Mouse (Mus musculus) CH12.LX (cell line): Measurements from ENCODE around the gene Itgb1bp1. TPM values are rescaled to one million over a fixed set of nuclear protein-coding genes. Genes with fewer than 3 reads are reported as not detected.

Source experiments
- DNase-seq: peaks from one replicate; pipeline ENCODE4 v3.0.0-alpha.2; 2013; ENCODE audit errors: extremely low read depth
- H3K27ac ChIP-seq: 2 replicates; pipeline ENCODE4 v1.5.1; 2012; ENCODE audit warnings: low read depth, mild to moderate bottlenecking, control low read depth, moderate library complexity; ENCODE audit not compliant: insufficient read depth
- H3K27me3 ChIP-seq: replicated peaks from 2 replicates; pipeline ENCODE3; 2012; ENCODE audit warnings: inconsistent platforms
- H3K36me3 ChIP-seq, 2 experiments: replicated peaks in 1 of 2; 2 replicates each; pipeline versions ENCODE3 to v1.6.1; 2012; ENCODE audit warnings: inconsistent platforms in 1 of 2, low read length in 1 of 2, mild to moderate bottlenecking in 1 of 2, mixed read lengths in 1 of 2, moderate library complexity in 1 of 2; ENCODE audit not compliant: control insufficient read depth in 1 of 2, insufficient read depth in 1 of 2
- H3K4me1 ChIP-seq, 2 experiments: 2 replicates each; pipeline ENCODE4 v1.6.1; 2012; ENCODE audit warnings: inconsistent platforms in 1 of 2, moderate library complexity in 1 of 2; ENCODE audit not compliant: insufficient read depth in 2 of 2, control insufficient read depth in 1 of 2
- H3K4me2 ChIP-seq: 2 replicates; pipeline ENCODE4 v1.6.1; 2012; ENCODE audit warnings: low read depth, mild to moderate bottlenecking, control low read depth; ENCODE audit not compliant: poor library complexity, insufficient read depth, severe bottlenecking
- H3K4me3 ChIP-seq, 3 experiments: fragments of 150-350 bp in 1 of 3; sonication (generic) in 1 of 3; replicated peaks in 1 of 3; 2 replicates each; pipeline versions ENCODE3 to v1.5.1; 2011 to 2012; ENCODE audit warnings: low read depth in 2 of 3, low read length in 2 of 3, mild to moderate bottlenecking in 2 of 3, moderate library complexity in 2 of 3, control low read depth in 1 of 3, improper control_type of control experiment in 1 of 3, inconsistent platforms in 1 of 3, mixed read lengths in 1 of 3; ENCODE audit not compliant: poor library complexity in 1 of 3
- H3K79me2 ChIP-seq: replicated peaks from 2 replicates; pipeline ENCODE4 v1.6.1; 2012; ENCODE audit warnings: mild to moderate bottlenecking, moderate library complexity; ENCODE audit not compliant: control insufficient read depth, poor library complexity, insufficient read depth, severe bottlenecking; ENCODE audit errors: extremely low read depth
- H3K9ac ChIP-seq: 2 replicates; pipeline ENCODE4 v1.6.1; 2012; ENCODE audit warnings: low read depth, mild to moderate bottlenecking, control low read depth, moderate library complexity; ENCODE audit not compliant: insufficient read depth
- H3K9me3 ChIP-seq: replicated peaks from 2 replicates; pipeline ENCODE3; 2012; ENCODE audit warnings: low read length, inconsistent platforms, mixed read lengths
- BHLHE40 ChIP-seq: IDR thresholded peaks from 2 replicates; pipeline ENCODE4 v1.6.1; 2011; ENCODE audit warnings: mild to moderate bottlenecking, low read depth, low read length, improper control_type of control experiment
- CTCF ChIP-seq, 2 experiments: IDR thresholded peaks in 1 of 2; conservative IDR thresholded peaks in 1 of 2; 2 replicates each; pipeline ENCODE4 v1.5.1; 2011 to 2012; ENCODE audit warnings: low read depth in 2 of 2, low read length in 2 of 2, improper control_type of control experiment in 1 of 2, inconsistent platforms in 1 of 2, mild to moderate bottlenecking in 1 of 2, moderate library complexity in 1 of 2
- E2F4 ChIP-seq: IDR thresholded peaks from 2 replicates; pipeline ENCODE4 v1.6.1; 2011; ENCODE audit warnings: low read depth, low read length, improper control_type of control experiment; ENCODE audit not compliant: insufficient replicate concordance
- ELF1 ChIP-seq: IDR thresholded peaks from 2 replicates; pipeline ENCODE4 v1.6.1; 2014; ENCODE audit warnings: low read depth, mild to moderate bottlenecking, inconsistent platforms, low read length, improper control_type of control experiment
- EP300 ChIP-seq: IDR thresholded peaks from 2 replicates; pipeline ENCODE4 v1.6.1; 2011; ENCODE audit warnings: low read length, improper control_type of control experiment
- HCFC1 ChIP-seq: IDR thresholded peaks from 2 replicates; pipeline ENCODE4 v1.6.1; 2012; ENCODE audit warnings: low read depth, mild to moderate bottlenecking, inconsistent platforms, low read length, improper control_type of control experiment
- IRF4 ChIP-seq: IDR thresholded peaks from 2 replicates; pipeline ENCODE4 v1.6.1; 2014; ENCODE audit warnings: low read depth, mild to moderate bottlenecking, inconsistent platforms, low read length, improper control_type of control experiment
- JUN ChIP-seq: IDR thresholded peaks from 2 replicates; pipeline ENCODE4 v1.6.1; 2011; ENCODE audit warnings: low read depth, mild to moderate bottlenecking, low read length, improper control_type of control experiment, moderate library complexity; ENCODE audit not compliant: insufficient read depth
- MAFK ChIP-seq: IDR thresholded peaks from 2 replicates; pipeline ENCODE4 v1.6.1; 2011; ENCODE audit warnings: low read length, improper control_type of control experiment; ENCODE audit not compliant: insufficient replicate concordance
- MAX ChIP-seq: IDR thresholded peaks from 2 replicates; pipeline ENCODE4 v1.6.1; 2011; ENCODE audit warnings: low read length, improper control_type of control experiment
- MEF2A ChIP-seq: IDR thresholded peaks from 2 replicates; pipeline ENCODE4 v1.6.1; 2014; ENCODE audit warnings: low read depth, mild to moderate bottlenecking, inconsistent platforms, low read length, improper control_type of control experiment, borderline replicate concordance
- MXI1 ChIP-seq: IDR thresholded peaks from 2 replicates; pipeline ENCODE4 v1.6.1; 2011; ENCODE audit warnings: mild to moderate bottlenecking, low read depth, low read length, improper control_type of control experiment
- MYC ChIP-seq: IDR thresholded peaks from 2 replicates; pipeline ENCODE4 v1.6.1; 2011; ENCODE audit warnings: low read depth, mild to moderate bottlenecking, improper control_type of control experiment, low read length
- NELFE ChIP-seq: IDR thresholded peaks from 2 replicates; pipeline ENCODE4 v1.6.1; 2011; ENCODE audit warnings: low read depth, low read length, improper control_type of control experiment
- NRF1 ChIP-seq: IDR thresholded peaks from 2 replicates; pipeline ENCODE4 v1.6.1; 2014; ENCODE audit warnings: low read depth, mild to moderate bottlenecking, inconsistent platforms, low read length, improper control_type of control experiment, moderate library complexity
- POLR2A ChIP-seq: IDR thresholded peaks from 2 replicates; pipeline ENCODE4 v1.6.1; 2011; ENCODE audit warnings: low read depth, mild to moderate bottlenecking, improper control_type of control experiment, low read length
- POLR2AphosphoS2 ChIP-seq: IDR thresholded peaks from 2 replicates; pipeline ENCODE4 v1.6.1; 2011; ENCODE audit warnings: low read depth, low read length, improper control_type of control experiment
- RAD21 ChIP-seq: IDR thresholded peaks from 2 replicates; pipeline ENCODE4 v1.6.1; 2011; ENCODE audit warnings: low read depth, mild to moderate bottlenecking, low read length, improper control_type of control experiment, moderate library complexity
- SIN3A ChIP-seq: IDR thresholded peaks from 2 replicates; pipeline ENCODE4 v1.6.1; 2012; ENCODE audit warnings: low read length, improper control_type of control experiment, inconsistent platforms
- SMC3 ChIP-seq: IDR thresholded peaks from 2 replicates; pipeline ENCODE4 v1.6.1; 2011; ENCODE audit warnings: low read depth, low read length, improper control_type of control experiment
- TBP ChIP-seq: conservative IDR thresholded peaks from 2 replicates; pipeline ENCODE4 v1.6.1; 2011; ENCODE audit warnings: low read depth, low read length, improper control_type of control experiment
- UBTF ChIP-seq: IDR thresholded peaks from 2 replicates; pipeline ENCODE4 v1.6.1; 2012; ENCODE audit warnings: low read depth, mild to moderate bottlenecking, inconsistent platforms, low read length, improper control_type of control experiment, moderate library complexity
- USF1 ChIP-seq: IDR thresholded peaks from 2 replicates; pipeline ENCODE4 v1.6.1; 2014; ENCODE audit warnings: low read depth, mild to moderate bottlenecking, inconsistent platforms, low read length, improper control_type of control experiment
- USF2 ChIP-seq: conservative IDR thresholded peaks from 2 replicates; pipeline ENCODE4 v1.6.1; 2011; ENCODE audit warnings: low read depth, low read length, improper control_type of control experiment
- ZKSCAN1 ChIP-seq: IDR thresholded peaks from 2 replicates; pipeline ENCODE4 v1.6.1; 2012; ENCODE audit warnings: low read depth, inconsistent platforms, low read length, improper control_type of control experiment, borderline replicate concordance
- ZMIZ1 ChIP-seq: IDR thresholded peaks from 2 replicates; pipeline ENCODE4 v1.6.1; 2012; ENCODE audit warnings: low read depth, mild to moderate bottlenecking, inconsistent platforms, low read length, improper control_type of control experiment
- ZNF384 ChIP-seq: IDR thresholded peaks from 2 replicates; pipeline ENCODE4 v1.6.1; 2012; ENCODE audit warnings: low read depth, low read length, improper control_type of control experiment, inconsistent platforms
- dilution Hi-C: fragments of 300-500 bp; cut with MboI; formaldehyde crosslinking; loops from 2 replicates; pipeline ENCODE4 v1.14.3; 2020; ENCODE audit warnings: low sequenced_read_pairs; ENCODE audit not compliant: extremely low pct_unique_long_range_greater_than_20kb, extremely low pct_ligation_motif_present
- in situ Hi-C: fragments of 300-500 bp; cut with MboI; formaldehyde crosslinking; loops from 3 replicates; pipeline ENCODE4 v1.14.3; 2019; ENCODE audit warnings: low sequenced_read_pairs, low pct_ligation_motif_present, low pct_unique_long_range_greater_than_20kb, mixed read lengths
- polyA plus RNA-seq: library from polyadenylated mRNA; unstranded; fragments of >175 nt; gene quantifications from 2 replicates; pipeline ENCODE4 v1.2.1, GENCODE M21; 2012; ENCODE audit warnings: low read depth; ENCODE audit not compliant: insufficient read length
- total RNA-seq, 2 experiments: library from RNA; depleted of rRNA; stranded (reverse); fragments of 300-350 nt in 1 of 2; fragments of >200 nt in 1 of 2; gene quantifications; 2 replicates each; pipeline ENCODE4 v1.2.3; 2012 to 2014

Gene Itgb1bp1
- total and polyA plus RNA-seq, 3 experiments = 37.7 to 77.5 (median 57.9) TPM

DNA sequence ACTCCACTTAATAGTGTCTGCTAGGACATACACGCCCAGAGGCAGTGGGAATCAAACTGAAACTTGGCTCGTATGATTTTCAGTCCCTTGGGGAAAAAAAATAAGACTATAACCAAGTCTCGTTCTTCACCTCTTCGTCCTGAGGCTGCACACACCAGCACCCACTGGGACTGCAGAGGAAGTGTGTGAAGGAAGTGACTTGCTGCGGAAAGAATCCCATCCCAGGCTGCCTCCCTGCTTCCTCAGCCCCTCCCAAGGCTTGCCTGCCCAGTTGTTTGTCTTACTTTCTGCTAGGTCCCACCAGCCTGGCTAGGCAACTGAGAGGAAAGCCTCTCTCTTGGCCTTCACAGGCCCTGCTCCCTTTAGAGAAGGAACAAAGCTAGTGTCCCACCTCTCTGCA is 21.8 kb downstream of the Itgb1bp1 start:
- peak; percentile 27 for DNase-seq
- H3K4me1 ChIP-seq = peaks cover 6 to 11% of the 10 kb centered on the region in 2 experiments; a peak in 3 of 4 replicates
- dilution Hi-C loops = no loop called here
- in situ Hi-C loops = loop anchor here (25.0 kb wide), 1 partner anchor 177 kb away; no protein-coding TSS in a partner anchor
- H3K4me2 ChIP-seq = no peak overlapping the region
- no peaks in the 10 kb centered on the region for H3K27me3 ChIP-seq
- H3K9me3 ChIP-seq = no peaks in the 10 kb centered on the region
- peaks cover 4 to 57% of the 10 kb centered on the region in 2 experiments for H3K36me3 ChIP-seq
- no peak for TF ChIP-seq BHLHE40
- TF ChIP-seq POLR2AphosphoS2 = no peak
- TF ChIP-seq MXI1 = no peak
- no peak for TF ChIP-seq RAD21
- no peak for TF ChIP-seq E2F4
- no peak for TF ChIP-seq TBP
- no peak for TF ChIP-seq MYC
- no peak for TF ChIP-seq SMC3
- TF ChIP-seq ZMIZ1 = no peak
- TF ChIP-seq EP300 = no peak
- no peak for TF ChIP-seq ZKSCAN1
- TF ChIP-seq UBTF = no peak
- TF ChIP-seq USF2 = no peak
- no peak for TF ChIP-seq MEF2A
- no peak for TF ChIP-seq CTCF (conservative IDR thresholded peaks at IDR 0.05 in 1 of 2, IDR thresholded peaks at IDR 0.05 in 1 of 2; ENCODE audit: low read depth in 2 of 2, low read length in 2 of 2)
- TF ChIP-seq JUN = no peak
- TF ChIP-seq NRF1 = no peak
- no peak for TF ChIP-seq MAFK
- H3K27ac ChIP-seq = no peak overlapping the region
- H3K9ac ChIP-seq = no peak overlapping the region
- no peaks in the 10 kb centered on the region for H3K79me2 ChIP-seq
- no peak overlapping the region for H3K4me3 ChIP-seq

DNA sequence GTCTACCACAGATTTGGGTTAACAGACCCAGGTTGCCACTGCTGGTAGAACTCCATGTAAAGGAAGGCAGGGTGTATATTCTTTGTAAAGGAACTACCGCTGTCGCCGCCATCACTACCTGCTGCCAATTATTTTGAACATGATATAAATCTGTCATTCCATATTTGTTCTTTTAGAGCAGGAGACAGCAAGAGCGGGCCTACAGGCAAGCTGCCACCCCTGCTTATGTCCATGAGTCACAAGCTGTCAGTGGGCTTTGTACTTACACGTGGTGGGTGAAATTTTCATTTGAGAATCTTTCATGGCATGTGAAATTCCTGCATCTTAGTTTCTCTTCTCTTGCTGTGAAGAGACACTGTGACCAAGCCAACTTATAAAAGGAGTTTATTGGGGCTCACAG is 22.8 kb downstream of the Itgb1bp1 start:
- no peak overlapping the region for H3K4me3 ChIP-seq
- TF ChIP-seq MAX (no peak), POLR2A (no peak), ELF1 (no peak), RAD21 (no peak), HCFC1 (no peak), MYC (no peak), USF1 (no peak), ZKSCAN1 (no peak), EP300 (no peak), MXI1 (no peak), MAFK (no peak), NELFE (no peak), UBTF (no peak), CTCF (conservative IDR thresholded peaks at IDR 0.05 in 1 of 2, IDR thresholded peaks at IDR 0.05 in 1 of 2; ENCODE audit: low read depth in 2 of 2, low read length in 2 of 2) (no peak), ZNF384 (no peak), SIN3A (no peak), IRF4 (no peak), POLR2AphosphoS2 (no peak)
- no peaks in the 10 kb centered on the region for H3K79me2 ChIP-seq
- H3K27ac ChIP-seq = no peak overlapping the region
- H3K9ac ChIP-seq = no peak overlapping the region
- dilution Hi-C loops (no loop called here), in situ Hi-C loops (loop anchor here (25.0 kb wide), 1 partner anchor 176 kb away; no protein-coding TSS in a partner anchor)
- H3K27me3 ChIP-seq = no peaks in the 10 kb centered on the region
- H3K36me3 ChIP-seq = peaks cover 2 to 49% of the 10 kb centered on the region in 2 experiments
- no peak overlapping the region for H3K4me2 ChIP-seq
- no peaks in the 10 kb centered on the region for H3K9me3 ChIP-seq
- peaks cover 6 to 11% of the 10 kb centered on the region in 2 experiments; a peak in 3 of 4 replicates for H3K4me1 ChIP-seq
- DNase-seq = no peak
